ENCODE assay signal across 8 mouse cellular contexts in genomic region chr7:16581276-16582100, GRCm38 (mm10). TPM values are rescaled to one million over a fixed set of nuclear protein-coding genes. Genes with fewer than 3 reads are reported as not detected.
A peak's percentile ranks its signal among the peaks of the same experiment; 100 is the strongest.
DNase-seq lines count a peak whose midpoint lies in the region; ATAC-seq lines count a peak whose summit lies in the region.

No protein-coding gene starts in this region.

- peaks cover 3% of the 10 kb centered on the region for H3K36me3 ChIP-seq in megakaryocyte, embryonic 14.5 days (replicated peaks; ENCODE audit: low read length)
- H3K36me3 ChIP-seq in intestine, embryonic 16.5 days (ENCODE audit: control insufficient read depth, insufficient read depth, low read length): no peaks in the 10 kb centered on the region
- no peaks in the 10 kb centered on the region for H3K36me3 ChIP-seq in hindbrain, embryonic 16.5 days (ENCODE audit: control insufficient read depth, insufficient read depth, low read length)

- no peak overlapping the region for H3K4me2 ChIP-seq in intestine, embryonic 16.5 days (ENCODE audit: low read depth, low read length)
- no peak overlapping the region for H3K4me2 ChIP-seq in hindbrain, embryonic 16.5 days (ENCODE audit: low read length)

- H3K4me3 ChIP-seq in megakaryocyte, embryonic 14.5 days (replicated peaks): peak overlapping the region; percentile 59
- no peak overlapping the region for H3K4me3 ChIP-seq in intestine, embryonic 16.5 days (ENCODE audit: low read length)
- H3K4me3 ChIP-seq in hindbrain, embryonic 16.5 days (ENCODE audit: low read length): no peak overlapping the region

- peak overlapping the region; percentile 46; the same call in 1 of the 2 replicates for H3K27ac ChIP-seq in intestine, embryonic 16.5 days (ENCODE audit: low read length)
- H3K27ac ChIP-seq in hindbrain, embryonic 16.5 days (ENCODE audit: low read depth, low read length): no peak overlapping the region

- no peak for ATAC-seq in megakaryocyte, adult 5-6 weeks (ENCODE audit: poor library complexity, severe bottlenecking)
- ATAC-seq in common myeloid progenitor, adult 5-6 weeks (replicated peaks; ENCODE audit: low read depth, poor library complexity, severe bottlenecking): peak; percentile 36; the same call in 1 of the 2 replicates
- ATAC-seq in intestine, embryonic 16.5 days: peak; percentile 37
- no peak for ATAC-seq in hindbrain, embryonic 16.5 days

- no peak overlapping the region for H3K9ac ChIP-seq in intestine, embryonic 16.5 days (ENCODE audit: low read depth, low read length)
- no peak overlapping the region for H3K9ac ChIP-seq in hindbrain, embryonic 16.5 days (ENCODE audit: low read depth, low read length)

- DNase-seq in lung, postnatal 10 days: peak; percentile 27
- no peak for DNase-seq in cerebellum, adult 11-12 months
- DNase-seq in frontal cortex, adult 2 months (ENCODE audit: extremely low spot score in 1 of 2, low spot score in 1 of 2): no peak

- H3K27me3 ChIP-seq in megakaryocyte, embryonic 14.5 days (replicated peaks): no peaks in the 10 kb centered on the region
- no peaks in the 10 kb centered on the region for H3K27me3 ChIP-seq in intestine, embryonic 16.5 days (replicated peaks; ENCODE audit: control insufficient read depth, insufficient read depth, low read length)
- H3K27me3 ChIP-seq in hindbrain, embryonic 16.5 days (replicated peaks; ENCODE audit: control insufficient read depth, insufficient read depth, low read length): no peaks in the 10 kb centered on the region

- H3K9me3 ChIP-seq in megakaryocyte, embryonic 14.5 days: no peaks in the 10 kb centered on the region
- no peaks in the 10 kb centered on the region for H3K9me3 ChIP-seq in intestine, embryonic 16.5 days (ENCODE audit: control insufficient read depth, low read length)
- no peaks in the 10 kb centered on the region for H3K9me3 ChIP-seq in hindbrain, embryonic 16.5 days (ENCODE audit: control insufficient read depth, low read length)

- H3K4me1 ChIP-seq in megakaryocyte, embryonic 14.5 days: peaks cover 63% of the 10 kb centered on the region
- H3K4me1 ChIP-seq in intestine, embryonic 16.5 days (ENCODE audit: control insufficient read depth, insufficient read depth, low read length): peaks cover 26% of the 10 kb centered on the region
- H3K4me1 ChIP-seq in hindbrain, embryonic 16.5 days (ENCODE audit: control insufficient read depth, insufficient read depth, low read depth, low read length): peaks cover 13% of the 10 kb centered on the region

- 64% methylated on average over 13 of the region's 13 CpGs for WGBS in intestine, embryonic 16.5 days
- 69% methylated on average over 13 of the region's 13 CpGs for WGBS in hindbrain, embryonic 16.5 days

RNA-seq across cellular contexts. Expression of gene Arhgap35, which starts 33.3 kb away (rescaled TPM):
- polyA plus RNA-seq in megakaryocyte, embryonic 14.5 days (2012; ENCODE audit: insufficient read depth, low replicate concordance): 2.7 TPM in 2 replicates
- total RNA-seq in megakaryocyte, adult 5-6 weeks (2015): 3.9 and 4.1 TPM in 2 replicates
- total RNA-seq in megakaryocyte, adult 5-6 weeks (2017): 2.6 and 4.1 TPM in 2 replicates
- 13.9 and 15.9 TPM in 2 replicates for total RNA-seq in common myeloid progenitor, adult 5-6 weeks (2017)
- 7.3 and 7.8 TPM in 2 replicates for polyA plus RNA-seq in intestine, embryonic 16.5 days (2015; fragmentation: Nextera tagmentation; extraction: Ambion mirVana)
- 47.0 and 50.5 TPM in 2 replicates for polyA plus RNA-seq in frontal cortex, adult 2 months (2012; rRNA removed)
- polyA plus RNA-seq in hindbrain, embryonic 16.5 days (2015; fragmentation: Nextera tagmentation; extraction: Ambion mirVana): 28.5 and 33.5 TPM in 2 replicates

Comparison
In these comparisons a context has a peak if more than half of its experiments do, and no peak if none do; other contexts are left out.
1. ATAC-seq: peak in common myeloid progenitor, adult 5-6 weeks (single experiment) and intestine, embryonic 16.5 days (single experiment); none in megakaryocyte, adult 5-6 weeks (single experiment) and hindbrain, embryonic 16.5 days (single experiment).